16 mouse cellular contexts compared by ENCODE assay signal in the genomic region with DNA sequence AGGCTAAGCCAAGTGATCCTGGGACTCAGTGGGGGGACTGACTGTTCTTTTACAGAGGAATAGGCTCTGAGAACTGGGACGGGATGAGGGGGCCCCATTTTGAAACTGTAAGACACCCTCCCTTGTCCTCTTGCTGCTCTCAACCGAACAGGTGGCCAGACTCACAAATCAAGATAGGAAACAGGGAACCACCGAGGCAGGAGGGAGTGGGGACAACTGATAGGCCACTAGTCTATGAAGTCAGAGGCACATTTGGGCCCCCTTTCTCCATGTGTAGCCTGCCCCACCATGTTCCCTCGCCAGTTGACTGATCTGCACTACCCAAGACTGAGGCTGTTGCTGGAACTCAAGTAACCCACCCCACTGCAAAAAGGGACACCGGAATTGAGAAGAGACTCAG. TPM values are rescaled to one million over a fixed set of nuclear protein-coding genes. Genes with fewer than 3 reads are reported as not detected.
A peak's percentile ranks its signal among the peaks of the same experiment; 100 is the strongest.
DNase-seq lines count a peak whose midpoint lies in the region; ATAC-seq and TF ChIP-seq lines count a peak whose summit lies in the region.
"Had no signal": no experiment of that assay in that cellular context is flagged by ENCODE, and none has a peak within 500 bp of the region (broad histone marks: within the 10 kb centered on the region; RNA-seq: fewer than 3 reads in every experiment).

No protein-coding gene starts in this region.

- 53% methylated on average over 5 of the region's 5 CpGs for WGBS in heart, embryonic 11.5 days (ENCODE audit: insufficient replicate concordance)
- 58% methylated on average over 5 of the region's 5 CpGs for WGBS in embryonic facial prominence, embryonic 14.5 days
- WGBS in liver, postnatal 0 days (ENCODE audit: insufficient replicate concordance) = 49% methylated on average over 5 of the region's 5 CpGs

- intact Hi-C loops in heart, postnatal 14 days (cut with DNase I) = no loop called here

- H3K4me2 ChIP-seq in heart, embryonic 11.5 days = peak overlapping the region; percentile 94
- H3K4me2 ChIP-seq in embryonic facial prominence, embryonic 14.5 days (ENCODE audit: low read depth, low read length) = peak overlapping the region; percentile 82
- peak overlapping the region; percentile 86 for H3K4me2 ChIP-seq in liver, postnatal 0 days (ENCODE audit: low read depth, low read length)
- H3K4me2 ChIP-seq: forebrain, embryonic 15.5 days had no signal

- H3K27me3 ChIP-seq in heart, embryonic 11.5 days (ENCODE audit: control insufficient read depth, insufficient read depth, low read length) = peaks cover 32% of the 10 kb centered on the region
- H3K27me3 ChIP-seq in E14TG2a.4 (ENCODE audit: insufficient read depth, low read length) = peaks cover 48% of the 10 kb centered on the region
- H3K27me3 ChIP-seq in embryonic facial prominence, embryonic 14.5 days (replicated peaks; ENCODE audit: control insufficient read depth, insufficient read depth, low read length) = peaks cover 21% of the 10 kb centered on the region
- H3K27me3 ChIP-seq in liver, postnatal 0 days (ENCODE audit: insufficient read depth, low read length) = peaks cover 20% of the 10 kb centered on the region

- H3K9me3 ChIP-seq in heart, embryonic 11.5 days (replicated peaks; ENCODE audit: control insufficient read depth, low read length) = no peaks in the 10 kb centered on the region
- no peaks in the 10 kb centered on the region for H3K9me3 ChIP-seq in E14TG2a.4 (ENCODE audit: low read length)
- no peaks in the 10 kb centered on the region for H3K9me3 ChIP-seq in embryonic facial prominence, embryonic 14.5 days (ENCODE audit: control insufficient read depth, low read length)
- no peaks in the 10 kb centered on the region for H3K9me3 ChIP-seq in liver, postnatal 0 days (ENCODE audit: low read length)
- H3K9me3 ChIP-seq: forebrain, embryonic 15.5 days had no signal

- peak; percentile 52; the same call in 1 of the 2 replicates for TF ChIP-seq EP300 in liver, postnatal 0 days (IDR thresholded peaks at IDR 0.05; ENCODE audit: low read depth)

- H3K4me1 ChIP-seq in heart, embryonic 11.5 days (ENCODE audit: control insufficient read depth, insufficient read depth, low read length) = peaks cover 30% of the 10 kb centered on the region
- H3K4me1 ChIP-seq in E14TG2a.4 (replicated peaks; ENCODE audit: low read depth, low read length) = peaks cover 92% of the 10 kb centered on the region
- peaks cover 8% of the 10 kb centered on the region for H3K4me1 ChIP-seq in embryonic facial prominence, embryonic 14.5 days (ENCODE audit: control insufficient read depth, insufficient read depth, low read length)
- peaks cover 32% of the 10 kb centered on the region for H3K4me1 ChIP-seq in liver, postnatal 0 days (ENCODE audit: insufficient read depth)

- ATAC-seq in heart, embryonic 11.5 days (replicated peaks; ENCODE audit: insufficient number of reproducible peaks, low FRiP score, low TSS enrichment) = no peak
- ATAC-seq in embryonic facial prominence, embryonic 14.5 days (ENCODE audit: low read depth) = no peak
- peak; percentile 37 for ATAC-seq in liver, postnatal 0 days

- peak overlapping the region; percentile 47 for H3K4me3 ChIP-seq in heart, embryonic 11.5 days (ENCODE audit: low read depth, low read length)
- H3K4me3 ChIP-seq in E14TG2a.4 (replicated peaks; ENCODE audit: low read length) = peak overlapping the region; percentile 77
- H3K4me3 ChIP-seq in embryonic facial prominence, embryonic 14.5 days (ENCODE audit: low read depth, low read length) = peak overlapping the region; percentile 45; the same call in 1 of the 2 replicates
- H3K4me3 ChIP-seq in liver, postnatal 0 days (ENCODE audit: low read depth, low read length) = peak overlapping the region; percentile 48
- H3K4me3 ChIP-seq: forebrain, embryonic 15.5 days; layer of hippocampus, adult 2 months had no signal

- no peak for DNase-seq in heart, postnatal 14 days
- DNase-seq in embryonic facial prominence, embryonic 14.5 days (ENCODE audit: low spot score) = no peak
- DNase-seq in liver, postnatal 0 days = no peak
- no peak for DNase-seq in layer of hippocampus, postnatal 14 days (ENCODE audit: low spot score in 2 of 2)
- no peak for DNase-seq in embryo, embryonic 11 days
- DNase-seq in cerebellum, postnatal 25 days = no peak
- DNase-seq: adrenal gland, adult 2 months; gastrocnemius, postnatal 10 days; left cerebral cortex, postnatal 4 days; lung, postnatal 36 days had no signal

- TF ChIP-seq CTCF in E14TG2a.4 (conservative IDR thresholded peaks at IDR 0.05; ENCODE audit: low read length) = no peak
- no peak for TF ChIP-seq CTCF in liver, postnatal 0 days (IDR thresholded peaks at IDR 0.05; ENCODE audit: low read depth)

- H3K27ac ChIP-seq in heart, embryonic 11.5 days (ENCODE audit: low read depth, low read length) = no peak overlapping the region
- no peak overlapping the region for H3K27ac ChIP-seq in embryonic facial prominence, embryonic 14.5 days (replicated peaks; ENCODE audit: low read depth, low read length)
- no peak overlapping the region for H3K27ac ChIP-seq in liver, postnatal 0 days (ENCODE audit: low read depth)
- H3K27ac ChIP-seq: forebrain, embryonic 15.5 days; layer of hippocampus, adult 2 months had no signal

- H3K9ac ChIP-seq in heart, embryonic 11.5 days (ENCODE audit: low read depth, low read length) = peak overlapping the region; percentile 12; the same call in 1 of the 2 replicates
- H3K9ac ChIP-seq in embryonic facial prominence, embryonic 14.5 days (ENCODE audit: low read depth, low read length) = peak overlapping the region; percentile 34; the same call in 1 of the 2 replicates
- peak overlapping the region; percentile 3 for H3K9ac ChIP-seq in liver, postnatal 0 days (replicated peaks)
- H3K9ac ChIP-seq: forebrain, embryonic 15.5 days had no signal

- no peaks in the 10 kb centered on the region for H3K36me3 ChIP-seq in heart, embryonic 11.5 days (ENCODE audit: control insufficient read depth, insufficient read depth, low read length)
- H3K36me3 ChIP-seq in E14TG2a.4 (ENCODE audit: insufficient read depth, low read length) = peaks cover 32% of the 10 kb centered on the region
- H3K36me3 ChIP-seq in embryonic facial prominence, embryonic 14.5 days (ENCODE audit: control insufficient read depth, insufficient read depth, low read length) = no peaks in the 10 kb centered on the region
- no peaks in the 10 kb centered on the region for H3K36me3 ChIP-seq in liver, postnatal 0 days (replicated peaks; ENCODE audit: insufficient read depth, low read length)
- H3K36me3 ChIP-seq: forebrain, embryonic 15.5 days had no signal

RNA-seq across cellular contexts. Expression of gene Aqp3, which starts 1.2 kb away (rescaled TPM):
- polyA plus RNA-seq in heart, embryonic 11.5 days (2014; fragmentation: Nextera tagmentation; extraction: Ambion mirVana) = 3.7 and 7.3 TPM in 2 replicates
- under 1 TPM; 0.88 to 0.91 TPM for total RNA-seq in heart, postnatal 14 days (2021)
- polyA plus RNA-seq in embryonic facial prominence, embryonic 14.5 days (2014; fragmentation: Nextera tagmentation; extraction: Ambion mirVana) = 18.4 and 20.4 TPM in 2 replicates
- polyA plus RNA-seq in liver, postnatal 0 days (2015; fragmentation: Nextera tagmentation; extraction: Ambion mirVana) = 7.3 and 10.7 TPM in 2 replicates
- total RNA-seq in layer of hippocampus, postnatal 14 days (2021) = under 1 TPM in 1 of 2 experiments, not detected in 1; 0.18 TPM
- total RNA-seq: gastrocnemius, postnatal 10 days; layer of hippocampus, adult 2 months had no signal

RNA-seq across cellular contexts. Expression of gene Nol6, which starts 27.5 kb away (rescaled TPM):
- polyA plus RNA-seq in heart, embryonic 11.5 days (2014; fragmentation: Nextera tagmentation; extraction: Ambion mirVana) = 13.5 and 17.1 TPM in 2 replicates
- 10 to 100 TPM; 16.3 to 16.8 TPM for total RNA-seq in heart, postnatal 14 days (2021)
- 24.9 and 29.4 TPM in 2 replicates for polyA plus RNA-seq in embryonic facial prominence, embryonic 14.5 days (2014; fragmentation: Nextera tagmentation; extraction: Ambion mirVana)
- 4.3 and 4.7 TPM in 2 replicates for polyA plus RNA-seq in liver, postnatal 0 days (2015; fragmentation: Nextera tagmentation; extraction: Ambion mirVana)
- 10 to 100 TPM; 90.4 to 95.1 TPM for total RNA-seq in layer of hippocampus, postnatal 14 days (2021)

RNA-seq across cellular contexts. Expression of gene Ube2r2, which starts 38.7 kb away (rescaled TPM):
- polyA plus RNA-seq in heart, embryonic 11.5 days (2014; fragmentation: Nextera tagmentation; extraction: Ambion mirVana) = 75.0 and 75.7 TPM in 2 replicates
- total RNA-seq in heart, postnatal 14 days (2021) = 100 to 1,000 TPM; 121 to 132 TPM
- polyA plus RNA-seq in embryonic facial prominence, embryonic 14.5 days (2014; fragmentation: Nextera tagmentation; extraction: Ambion mirVana) = 83.7 and 90.7 TPM in 2 replicates
- polyA plus RNA-seq in liver, postnatal 0 days (2015; fragmentation: Nextera tagmentation; extraction: Ambion mirVana) = 39.4 and 43.9 TPM in 2 replicates
- 10 to 100 TPM; 77.6 to 78.2 TPM for total RNA-seq in layer of hippocampus, postnatal 14 days (2021)

RNA-seq across cellular contexts. Expression of gene Aqp7, which starts 48.9 kb away (rescaled TPM):
- 0.14 and 0.20 TPM in 2 replicates for polyA plus RNA-seq in heart, embryonic 11.5 days (2014; fragmentation: Nextera tagmentation; extraction: Ambion mirVana)
- total RNA-seq in heart, postnatal 14 days (2021) = 10 to 100 TPM; 38.2 to 43.8 TPM
- polyA plus RNA-seq in embryonic facial prominence, embryonic 14.5 days (2014; fragmentation: Nextera tagmentation; extraction: Ambion mirVana) = 0.18 and 0.74 TPM in 2 replicates
- 2.1 and 2.3 TPM in 2 replicates for polyA plus RNA-seq in liver, postnatal 0 days (2015; fragmentation: Nextera tagmentation; extraction: Ambion mirVana)
- not detected for total RNA-seq in layer of hippocampus, postnatal 14 days (2021)
- total RNA-seq: left cerebral cortex, postnatal 4 days; monocyte, adult 5-6 weeks; neutrophil, adult 5-6 weeks had no signal
- polyA plus RNA-seq: forebrain, embryonic 15.5 days had no signal
